Mouse (Mus musculus): ENCODE measurements around the gene Adh7.

Gene Adh7

DNA sequence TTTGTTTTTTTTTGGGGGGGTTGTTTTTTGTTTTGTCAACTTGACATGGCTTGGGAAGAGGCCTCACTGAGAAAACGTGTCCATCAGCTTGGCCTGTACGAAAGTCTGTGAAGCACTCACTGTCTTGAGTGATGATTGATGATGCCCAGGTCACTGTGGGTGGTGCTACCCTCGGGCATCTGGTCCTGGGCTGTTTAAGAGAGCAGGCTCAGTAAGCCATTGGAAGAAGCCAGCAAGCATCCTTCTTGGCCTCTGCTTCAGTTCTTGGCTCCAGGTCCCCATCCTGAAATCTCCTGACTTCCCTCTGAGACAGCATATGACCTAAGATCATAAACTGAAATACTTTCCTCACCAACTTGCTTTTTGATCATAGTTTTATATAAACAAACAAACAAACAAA is 37.8 kb downstream of the Adh7 start:
- DNase-seq, result no peak

- DNase-seq, result no peak
These were observed 38.4 kb downstream of the Adh7 start for GRCm38 (mm10) chr3:138255780-138256550.

DNA sequence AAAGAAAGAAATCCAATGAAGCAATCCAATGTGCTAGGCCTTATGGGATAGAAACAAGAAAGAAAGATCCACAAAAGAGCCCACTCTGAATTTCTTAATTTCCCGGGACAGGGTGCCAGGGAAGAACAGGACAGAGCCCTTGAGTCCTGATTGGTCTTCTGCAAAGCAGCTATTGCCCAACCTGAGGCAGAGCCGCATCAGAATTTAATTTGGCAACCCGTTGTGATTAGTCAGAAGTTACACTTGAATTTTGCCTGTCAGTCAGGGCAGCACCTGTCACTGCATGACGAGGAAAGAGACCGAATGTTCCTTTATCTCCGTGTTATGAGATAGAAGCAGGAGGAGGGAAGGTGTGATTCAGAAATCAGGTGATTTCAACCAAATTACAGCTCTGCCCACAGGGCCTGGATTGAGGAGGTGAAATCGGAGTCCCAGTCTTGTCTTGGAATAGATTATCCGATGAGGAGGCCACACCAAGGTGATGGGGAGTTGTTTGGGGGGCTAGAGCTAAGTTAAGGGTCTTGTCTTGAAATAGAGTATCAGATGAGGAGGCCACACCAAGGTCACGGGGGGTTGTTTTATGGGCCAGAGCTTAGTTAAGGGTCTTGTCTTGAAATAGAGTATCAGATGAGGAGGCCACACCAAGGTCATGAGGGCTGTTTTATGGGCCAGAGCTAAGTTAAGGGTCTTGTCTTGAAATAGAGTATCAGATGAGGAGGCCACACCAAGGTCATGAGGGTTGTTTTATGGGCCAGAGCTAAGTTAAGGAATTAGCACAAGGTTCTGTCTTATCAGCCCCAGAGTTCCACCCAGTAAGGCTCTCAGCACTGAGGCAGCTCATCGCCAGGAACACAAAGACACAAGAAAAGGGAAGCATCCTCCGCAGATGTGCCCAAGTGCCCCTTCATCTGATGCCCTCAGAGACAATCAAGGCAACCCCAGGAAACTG is 43.4 kb downstream of the Adh7 start, which contains the start of gene Adh1:
Gene Adh1 (plus strand): TSS at position 271 of the 949 bp plus-strand sequence.
- no peak for DNase-seq

DNA sequence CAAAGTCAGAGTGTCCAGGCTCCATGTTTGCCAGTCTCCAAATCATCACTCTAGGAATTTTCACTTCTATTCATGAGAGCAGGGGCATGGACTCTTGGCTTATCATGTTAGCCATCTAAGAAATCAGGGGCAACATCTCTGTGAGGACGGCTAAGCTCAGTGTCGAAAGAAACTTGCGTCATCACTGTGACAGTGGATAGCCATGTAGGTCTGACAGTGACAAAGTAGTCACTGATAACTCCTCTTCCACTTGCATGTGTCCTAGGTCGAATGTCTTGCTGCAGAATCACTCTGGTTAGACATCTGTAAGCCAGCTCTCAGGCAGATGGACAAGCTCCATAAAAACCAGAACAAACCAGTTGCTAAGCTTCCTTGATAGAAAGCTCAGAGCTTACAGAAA is 45.0 kb downstream of the Adh7 start:
- DNase-seq, result no peak

DNA sequence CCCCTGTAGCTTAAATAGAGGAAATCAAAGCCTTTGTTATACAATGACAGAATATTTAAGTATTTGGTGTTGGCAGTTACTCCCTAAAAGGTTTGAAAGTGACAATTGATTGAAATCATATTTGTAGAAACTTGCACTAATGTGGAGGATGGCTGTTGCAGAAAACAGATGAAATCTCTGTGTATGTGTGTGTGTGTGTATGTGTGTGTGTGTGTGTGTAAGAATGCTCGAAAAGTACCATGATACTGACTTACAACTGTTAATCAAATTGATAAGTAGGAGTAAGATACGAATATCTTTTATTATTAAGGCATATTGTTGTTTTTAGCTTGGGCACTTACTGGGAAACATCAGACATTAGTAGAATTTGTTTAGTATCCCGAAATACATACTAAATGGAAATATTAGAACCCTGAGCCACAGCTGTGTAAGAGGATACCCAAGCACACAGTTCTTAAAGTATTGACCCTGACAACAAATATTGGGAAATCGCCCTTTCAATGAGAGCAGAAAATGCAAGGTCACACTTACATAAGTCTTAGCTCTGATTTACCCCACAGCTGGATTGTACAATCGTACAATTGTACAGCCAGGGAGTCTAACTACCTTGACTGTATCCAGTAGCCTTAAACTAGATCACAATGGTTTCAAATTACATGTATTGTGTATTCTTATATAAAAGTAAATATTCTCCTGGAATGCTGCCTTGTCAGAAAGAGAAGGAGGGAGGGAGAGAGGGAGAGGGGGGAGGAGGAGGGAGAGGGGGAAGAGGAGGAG is 45.8 kb downstream of the Adh7 start:
- DNase-seq, result no peak

DNA sequence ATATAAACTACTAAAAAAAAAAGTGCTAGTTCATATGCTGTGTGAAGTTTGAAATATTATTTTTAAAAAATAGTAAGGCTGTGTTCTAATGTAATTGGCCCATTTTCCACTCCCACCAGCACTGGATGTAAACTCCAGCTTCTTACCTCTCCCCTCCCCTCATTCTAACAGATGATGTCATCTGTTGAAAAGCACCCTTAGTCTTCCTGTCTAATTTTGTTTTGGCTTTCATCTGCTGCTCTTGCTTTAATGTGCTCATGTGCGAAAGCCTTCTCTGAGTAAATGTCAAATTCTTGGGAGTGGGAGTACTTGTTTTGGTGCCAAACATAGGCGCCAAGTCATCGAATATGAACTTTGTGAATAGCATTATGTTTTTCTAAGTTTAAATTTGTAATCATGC is 47.1 kb downstream of the Adh7 start:
- DNase-seq, result no peak

- DNase-seq, result no peak
These were observed 52.9 kb downstream of the Adh7 start for GRCm38 (mm10) chr3:138270507-138270906.

GRCm38 (mm10) chr3:138271297-138271696 is 53.7 kb downstream of the Adh7 start:
- DNase-seq, result no peak

DNA sequence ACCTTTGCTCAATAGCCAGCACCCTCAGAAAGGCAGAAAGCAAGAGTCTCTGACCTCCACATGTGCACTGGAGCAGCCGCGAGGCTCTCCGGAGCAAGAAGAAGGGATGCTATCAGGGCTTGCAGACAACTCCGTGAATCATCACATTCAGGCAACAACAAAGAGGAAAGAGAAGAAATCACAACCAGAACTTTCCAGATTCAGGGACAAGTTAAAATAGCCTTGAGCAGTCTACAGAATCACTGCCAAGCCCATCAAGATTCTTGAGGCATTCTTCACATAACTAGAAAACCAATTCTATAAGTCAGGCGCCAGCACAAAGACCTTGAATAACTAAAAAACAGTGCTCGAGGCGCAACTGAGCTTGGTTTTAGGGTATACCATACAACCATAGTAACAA is 55.5 kb downstream of the Adh7 start:
- DNase-seq, result no peak

DNA sequence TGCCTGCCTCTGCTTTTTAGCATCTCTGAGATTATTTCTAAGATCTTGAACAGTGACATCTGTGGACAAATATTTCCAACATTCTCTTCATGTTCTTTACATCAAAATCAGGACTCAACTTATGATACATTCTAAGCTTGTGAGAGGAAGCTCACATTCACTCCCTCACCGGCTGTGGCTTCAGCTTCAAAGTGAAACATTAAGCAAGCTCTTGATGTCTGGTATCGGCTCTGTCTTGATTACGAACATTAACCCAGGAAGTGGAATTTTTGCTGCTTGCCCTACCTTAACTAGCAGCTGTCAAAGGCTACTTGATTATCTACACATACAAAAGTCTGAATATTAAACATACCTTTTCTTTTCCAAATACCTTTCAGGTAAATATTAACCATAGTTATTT is 57.5 kb downstream of the Adh7 start:
- no peak for DNase-seq

GRCm38 (mm10) chr3:138282556-138282955 is 65.0 kb downstream of the Adh7 start:
- no peak for DNase-seq

Data from B cell, adult 2 months (primary cell).